11 mouse cellular contexts compared by ENCODE assay signal in genomic region chr10:93263431-93263830, GRCm38 (mm10). TPM values are rescaled to one million over a fixed set of nuclear protein-coding genes. Genes with fewer than 3 reads are reported as not detected.
A peak's percentile ranks its signal among the peaks of the same experiment; 100 is the strongest.
DNase-seq lines count a peak whose midpoint lies in the region; ATAC-seq and TF ChIP-seq lines count a peak whose summit lies in the region.
"Had no signal": no experiment of that assay in that cellular context is flagged by ENCODE, and none has a peak within 500 bp of the region (broad histone marks: within the 10 kb centered on the region; RNA-seq: fewer than 3 reads in every experiment).

No protein-coding gene starts in this region.

- no peak for ATAC-seq in heart, embryonic 15.5 days (replicated peaks; ENCODE audit: insufficient number of reproducible peaks, insufficient read depth, low FRiP score, low read depth)
- ATAC-seq in hindbrain, embryonic 16.5 days = peak; percentile 59
- ATAC-seq in liver, postnatal 0 days = no peak

- peaks cover 54% of the 10 kb centered on the region for H3K4me1 ChIP-seq in heart, embryonic 15.5 days (replicated peaks)
- H3K4me1 ChIP-seq in hindbrain, embryonic 16.5 days (ENCODE audit: control insufficient read depth, insufficient read depth, low read depth, low read length) = peaks cover 33% of the 10 kb centered on the region
- peaks cover 50% of the 10 kb centered on the region for H3K4me1 ChIP-seq in olfactory bulb, adult 2 months (ENCODE audit: control insufficient read depth, insufficient read depth, low read length)
- peaks cover 13% of the 10 kb centered on the region for H3K4me1 ChIP-seq in liver, postnatal 0 days (ENCODE audit: insufficient read depth)

- intact Hi-C loops in heart, postnatal 25 days (cut with DNase I) = no loop called here

- peak overlapping the region; percentile 74 for H3K27ac ChIP-seq in heart, embryonic 15.5 days
- peak overlapping the region; percentile 41 for H3K27ac ChIP-seq in hindbrain, embryonic 16.5 days (ENCODE audit: low read depth, low read length)
- 0 out of 2 replicates have a peak overlapping the region, but pooled peaks have one; percentile 41 for H3K27ac ChIP-seq in olfactory bulb, adult 2 months (ENCODE audit: insufficient read depth, low read depth, low read length)
- no peak overlapping the region for H3K27ac ChIP-seq in liver, postnatal 0 days (ENCODE audit: low read depth)
- H3K27ac ChIP-seq: embryonic facial prominence, embryonic 13.5 days had no signal

- peaks cover 24% of the 10 kb centered on the region; the same call in 1 of the 2 replicates for H3K36me3 ChIP-seq in heart, embryonic 15.5 days
- no peaks in the 10 kb centered on the region for H3K36me3 ChIP-seq in hindbrain, embryonic 16.5 days (ENCODE audit: control insufficient read depth, insufficient read depth, low read length)
- peaks cover 8% of the 10 kb centered on the region; the same call in 1 of the 2 replicates for H3K36me3 ChIP-seq in liver, postnatal 0 days (replicated peaks; ENCODE audit: insufficient read depth, low read length)

- no peaks in the 10 kb centered on the region for H3K9me3 ChIP-seq in heart, embryonic 15.5 days (replicated peaks)
- no peaks in the 10 kb centered on the region for H3K9me3 ChIP-seq in hindbrain, embryonic 16.5 days (ENCODE audit: control insufficient read depth, low read length)
- no peaks in the 10 kb centered on the region for H3K9me3 ChIP-seq in liver, postnatal 0 days (ENCODE audit: low read length)
- H3K9me3 ChIP-seq: embryonic facial prominence, embryonic 13.5 days had no signal

- no peak for TF ChIP-seq EP300 in liver, postnatal 0 days (IDR thresholded peaks at IDR 0.05; ENCODE audit: low read depth)

- no peak for DNase-seq in heart, postnatal 25 days (ENCODE audit: low spot score)
- DNase-seq in right cerebral cortex, postnatal 10 days (ENCODE audit: low spot score in 2 of 2) = peak; percentile 71 to 84
- no peak for DNase-seq in right cerebral cortex, postnatal 4 days
- no peak for DNase-seq in liver, postnatal 0 days
- no peak for DNase-seq in adrenal gland, adult 18-20 months (ENCODE audit: low spot score in 2 of 2)
- DNase-seq: adrenal gland, postnatal 25 days; liver had no signal

- no peak overlapping the region for H3K4me3 ChIP-seq in heart, embryonic 15.5 days
- H3K4me3 ChIP-seq in hindbrain, embryonic 16.5 days (ENCODE audit: low read length) = no peak overlapping the region
- H3K4me3 ChIP-seq in olfactory bulb, adult 2 months (ENCODE audit: insufficient read depth, low read depth, low read length) = no peak overlapping the region
- H3K4me3 ChIP-seq in liver, postnatal 0 days (ENCODE audit: low read depth, low read length) = no peak overlapping the region
- H3K4me3 ChIP-seq: embryonic facial prominence, embryonic 13.5 days had no signal

- no peak for TF ChIP-seq CTCF in olfactory bulb, adult 2 months (IDR thresholded peaks at IDR 0.05; ENCODE audit: insufficient read depth, low read depth, low read length)
- TF ChIP-seq CTCF in liver, postnatal 0 days (IDR thresholded peaks at IDR 0.05; ENCODE audit: low read depth) = no peak

- H3K4me2 ChIP-seq in heart, embryonic 15.5 days = no peak overlapping the region
- H3K4me2 ChIP-seq in hindbrain, embryonic 16.5 days (ENCODE audit: low read length) = no peak overlapping the region
- no peak overlapping the region for H3K4me2 ChIP-seq in liver, postnatal 0 days (ENCODE audit: low read depth, low read length)
- H3K4me2 ChIP-seq: embryonic facial prominence, embryonic 13.5 days had no signal

- TF ChIP-seq POLR2A in olfactory bulb, adult 2 months (IDR thresholded peaks at IDR 0.05; ENCODE audit: insufficient read depth, low read depth, low read length) = no peak

- peak overlapping the region; percentile 19; the same call in 1 of the 2 replicates for H3K9ac ChIP-seq in heart, embryonic 15.5 days
- H3K9ac ChIP-seq in hindbrain, embryonic 16.5 days (ENCODE audit: low read depth, low read length) = no peak overlapping the region
- H3K9ac ChIP-seq in liver, postnatal 0 days (replicated peaks) = no peak overlapping the region
- H3K9ac ChIP-seq: embryonic facial prominence, embryonic 13.5 days had no signal

- WGBS in heart, embryonic 15.5 days = 58% methylated on average over 8 of the region's 8 CpGs
- WGBS in hindbrain, embryonic 16.5 days = 31% methylated on average over 8 of the region's 8 CpGs
- WGBS in olfactory bulb, adult 2 months = 62% methylated on average over 8 of the region's 8 CpGs
- 82% methylated on average over 8 of the region's 8 CpGs for WGBS in liver, postnatal 0 days (ENCODE audit: insufficient replicate concordance)

- H3K27me3 ChIP-seq in heart, embryonic 15.5 days = no peaks in the 10 kb centered on the region
- no peaks in the 10 kb centered on the region for H3K27me3 ChIP-seq in hindbrain, embryonic 16.5 days (replicated peaks; ENCODE audit: control insufficient read depth, insufficient read depth, low read length)
- H3K27me3 ChIP-seq in liver, postnatal 0 days (ENCODE audit: insufficient read depth, low read length) = no peaks in the 10 kb centered on the region
- H3K27me3 ChIP-seq: embryonic facial prominence, embryonic 13.5 days had no signal

RNA-seq across cellular contexts. Expression of gene Elk3, which starts 47.5 kb away (rescaled TPM):
- polyA plus RNA-seq in heart, embryonic 15.5 days (2015; fragmentation: Nextera tagmentation; extraction: Ambion mirVana) = 31.7 and 33.5 TPM in 2 replicates
- 10 to 100 TPM; 45.1 to 48.7 TPM for total RNA-seq in heart, postnatal 25 days (2021)
- 4.1 and 8.8 TPM in 2 replicates for polyA plus RNA-seq in hindbrain, embryonic 16.5 days (2015; fragmentation: Nextera tagmentation; extraction: Ambion mirVana)
- polyA plus RNA-seq in olfactory bulb, adult 2 months (2012; ENCODE audit: insufficient read depth, insufficient read length, low replicate concordance, missing spikeins) = not detected in 2 replicates
- 6.2 and 7.9 TPM in 2 replicates for polyA plus RNA-seq in liver, postnatal 0 days (2015; fragmentation: Nextera tagmentation; extraction: Ambion mirVana)
- 10 to 100 TPM; 25.7 to 30.1 TPM for total RNA-seq in adrenal gland, adult 18-20 months (2021)

Comparison
In these comparisons a context has a peak if more than half of its experiments do, and no peak if none do; other contexts are left out.
1. DNase-seq: peak in right cerebral cortex, postnatal 10 days (2 of 2); none in heart, postnatal 25 days (single experiment), right cerebral cortex, postnatal 4 days (single experiment), liver, postnatal 0 days (single experiment) and adrenal gland, adult 18-20 months (0 of 2).